Mouse (Mus musculus) heart, embryonic 15.5 days (tissue): ENCODE results near the gene P2ry4. TPM values are rescaled to one million over a fixed set of nuclear protein-coding genes. Genes with fewer than 3 reads are reported as not detected.
A peak's percentile ranks its signal among the peaks of the same experiment; 100 is the strongest.

Experiments used
- ATAC-seq: fragments of 200-750 bp; cut with Nextera tagmentation; replicated peaks from 2 replicates; pipeline ENCODE4 v1.8.0; 2017; ENCODE audit warnings: low read depth, moderate TSS enrichment; ENCODE audit not compliant: insufficient number of reproducible peaks, insufficient read depth, low FRiP score
- H3K27ac ChIP-seq: fragments of 300-500 bp; sonication (generic); 2 replicates; pipeline ENCODE4 v1.5.1; 2015; ENCODE audit warnings: mild to moderate bottlenecking, inconsistent platforms
- H3K27me3 ChIP-seq: fragments of 300-500 bp; sonication (generic); 2 replicates; pipeline ENCODE4 v1.6.1; 2015; ENCODE audit warnings: inconsistent platforms
- H3K36me3 ChIP-seq: fragments of 300-500 bp; sonication (generic); 2 replicates; pipeline ENCODE4 v1.6.1; 2015; ENCODE audit warnings: mild to moderate bottlenecking, inconsistent platforms
- H3K4me1 ChIP-seq: fragments of 300-500 bp; sonication (generic); replicated peaks from 2 replicates; pipeline ENCODE4 v1.6.1; 2015; ENCODE audit warnings: inconsistent platforms
- H3K4me2 ChIP-seq: fragments of 300-500 bp; sonication (generic); 2 replicates; pipeline ENCODE4 v1.6.1; 2015; ENCODE audit warnings: inconsistent platforms, mild to moderate bottlenecking, moderate library complexity
- H3K4me3 ChIP-seq: fragments of 300-500 bp; sonication (generic); 2 replicates; pipeline ENCODE4 v1.5.1; 2015; ENCODE audit warnings: mild to moderate bottlenecking, inconsistent platforms
- H3K9ac ChIP-seq: fragments of 300-500 bp; sonication (generic); 2 replicates; pipeline ENCODE4 v1.6.1; 2015; ENCODE audit warnings: mild to moderate bottlenecking, inconsistent platforms
- H3K9me3 ChIP-seq: fragments of 300-500 bp; sonication (generic); replicated peaks from 2 replicates; pipeline ENCODE4 v1.6.1; 2016; ENCODE audit warnings: inconsistent platforms
- WGBS: fragments of 180-500 bp; shearing (Covaris S2); methylation state at CpG from one replicate; pipeline ENCODE4 v1.1.7; 2015; ENCODE audit warnings: mixed read lengths; 5-methylcytosine and 5-hydroxymethylcytosine counted together
- polyA plus RNA-seq: library from polyadenylated mRNA; unstranded; fragments of >200 nt; fragmentation: Nextera tagmentation; extraction: Ambion mirVana; gene quantifications from 2 replicates; pipeline ENCODE4 v1.2.1, GENCODE M21; 2015

Gene P2ry4
- 0.03 TPM in 1 of 2 replicates, not detected in the other for polyA plus RNA-seq

DNA sequence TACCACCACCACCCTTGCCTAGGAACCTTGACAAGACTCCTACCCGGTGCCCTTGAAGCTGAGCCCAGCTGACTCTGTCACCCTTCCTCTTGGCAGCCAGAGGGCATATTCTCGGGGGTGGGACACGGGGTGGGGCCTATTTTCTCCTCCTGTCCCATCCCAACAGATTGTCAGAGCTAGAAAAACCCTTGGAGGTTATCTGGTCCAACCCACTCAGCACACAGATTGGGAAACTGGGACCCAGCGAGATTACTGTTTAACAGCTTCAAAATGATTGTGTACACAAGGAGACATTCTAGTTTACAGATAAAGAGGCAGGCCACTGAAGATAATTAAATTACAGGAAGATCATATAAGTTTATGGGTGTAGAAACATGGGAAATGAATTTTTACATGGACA is at the start of gene P2ry4:
TSS of gene P2ry4 (minus strand) at position 79 of the 400 bp plus-strand sequence.
- Histone ChIP-seq H3K27me3 (no peaks in the 10 kb centered on the region), H3K9ac (no peak within 1 kb of the TSS), H3K4me1 (no peaks in the 10 kb centered on the region), H3K36me3 (no peaks in the 10 kb centered on the region), H3K27ac (no peak within 1 kb of the TSS), H3K4me2 (no peak within 1 kb of the TSS), H3K4me3 (no peak within 1 kb of the TSS), H3K9me3 (no peaks in the 10 kb centered on the region)
- 49% methylated on average over 4 of the region's 4 CpGs for WGBS
- ATAC-seq, result no peak

GRCm38 (mm10) chrX:100638477-100638876 is 43.8 kb upstream of the P2ry4 start:
- 78% methylated on average over 8 of the region's 8 CpGs for WGBS

DNA sequence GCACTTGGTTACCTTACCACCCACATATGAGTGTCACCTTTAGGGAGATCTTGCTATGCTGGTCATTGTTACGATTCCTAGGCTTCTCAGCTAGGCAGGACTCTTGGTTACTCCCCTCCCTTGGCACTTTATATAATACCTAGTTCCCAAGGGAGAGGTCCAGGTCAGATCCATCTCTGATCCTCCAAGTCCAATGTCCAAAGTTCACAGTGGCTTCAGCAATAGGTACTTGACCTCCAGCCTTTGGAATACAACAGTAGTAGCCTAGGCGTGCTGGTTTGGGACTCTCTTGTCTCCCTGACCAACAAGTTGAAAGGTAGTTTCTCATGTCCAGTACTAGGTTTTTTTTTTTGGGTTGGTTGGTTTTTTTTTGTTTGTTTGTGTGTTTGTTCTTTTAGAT is 34.4 kb upstream of the P2ry4 start:
- Histone ChIP-seq H3K4me3 (no peak overlapping the region), H3K27ac (no peak overlapping the region), H3K27me3 (no peaks in the 10 kb centered on the region), H3K36me3 (no peaks in the 10 kb centered on the region), H3K4me1 (no peaks in the 10 kb centered on the region), H3K9ac (no peak overlapping the region), H3K9me3 (no peaks in the 10 kb centered on the region), H3K4me2 (no peak overlapping the region)
- ATAC-seq, result no peak
- WGBS, result 82% methylated on average over 2 of the region's 2 CpGs

More at GRCm38 (mm10) chrX:100638477-100638876, 43.8 kb upstream of the P2ry4 start:
- Histone ChIP-seq H3K27ac (no peak overlapping the region), H3K9me3 (no peaks in the 10 kb centered on the region), H3K9ac (no peak overlapping the region), H3K36me3 (no peaks in the 10 kb centered on the region; the same call in none of the 2 replicates), H3K4me1 (no peaks in the 10 kb centered on the region), H3K4me3 (no peak overlapping the region), H3K27me3 (no peaks in the 10 kb centered on the region), H3K4me2 (no peak overlapping the region)
- ATAC-seq, result no peak

- H3K4me3 ChIP-seq, result peak within 1 kb of the TSS; percentile 69
- peak within 1 kb of the TSS; percentile 63 for H3K9ac ChIP-seq
- WGBS, result 10% methylated on average over 62 of the region's 62 CpGs
- H3K9me3 ChIP-seq, result no peaks in the 10 kb centered on the region
- H3K27me3 ChIP-seq, result no peaks in the 10 kb centered on the region
- H3K36me3 ChIP-seq, result 0 out of 2 replicates have a peak, but pooled peaks cover 7% of the 10 kb centered on the region
- ATAC-seq, result peak; percentile 99
- H3K4me1 ChIP-seq, result no peaks in the 10 kb centered on the region
- H3K27ac ChIP-seq, result peak within 1 kb of the TSS; percentile 68
- peak within 1 kb of the TSS; percentile 79 for H3K4me2 ChIP-seq
These were observed 31.4 kb upstream of the P2ry4 start, which contains the start of gene Pdzd11 for GRCm38 (mm10) chrX:100625802-100626793. Gene Pdzd11 (minus strand): TSS chrX:100626568.

GRCm38 (mm10) chrX:100625546-100625801 is 30.8 kb upstream of the P2ry4 start, which contains the start of gene Kif4:
Gene Kif4 (plus strand): TSS chrX:100625737.
- 12% methylated on average over 3 of the region's 3 CpGs for WGBS

GRCm38 (mm10) chrX:100625146-100625545 is 30.5 kb upstream of the P2ry4 start:
- Histone ChIP-seq H3K27ac (no peak overlapping the region), H3K9me3 (no peaks in the 10 kb centered on the region), H3K4me3 (peak overlapping the region; percentile 69), H3K27me3 (no peaks in the 10 kb centered on the region), H3K36me3 (0 out of 2 replicates have a peak, but pooled peaks cover 7% of the 10 kb centered on the region), H3K4me1 (no peaks in the 10 kb centered on the region), H3K4me2 (peak overlapping the region; percentile 58), H3K9ac (peak overlapping the region; percentile 55; the same call in 1 of the 2 replicates)
- 0 out of 2 replicates have a peak, but pooled peaks have one; percentile 14 for ATAC-seq
- WGBS, result 29% methylated on average over 7 of the region's 7 CpGs

More at GRCm38 (mm10) chrX:100625546-100625801, 30.8 kb upstream of the P2ry4 start, which contains the start of gene Kif4:
- peak; percentile 45 for ATAC-seq
- Histone ChIP-seq H3K36me3 (0 out of 2 replicates have a peak, but pooled peaks cover 7% of the 10 kb centered on the region), H3K4me2 (peak within 1 kb of the TSS; percentile 79), H3K9me3 (no peaks in the 10 kb centered on the region), H3K4me1 (no peaks in the 10 kb centered on the region), H3K27me3 (no peaks in the 10 kb centered on the region), H3K4me3 (peak within 1 kb of the TSS; percentile 69), H3K27ac (peak within 1 kb of the TSS; percentile 68), H3K9ac (peak within 1 kb of the TSS; percentile 63)

GRCm38 (mm10) chrX:100624242-100624641 is 29.6 kb upstream of the P2ry4 start:
- H3K4me2 ChIP-seq, result no peak overlapping the region
- no peak overlapping the region for H3K9ac ChIP-seq
- H3K4me3 ChIP-seq, result no peak overlapping the region
- no peaks in the 10 kb centered on the region for H3K27me3 ChIP-seq
- H3K4me1 ChIP-seq, result no peaks in the 10 kb centered on the region
- 83% methylated on average over 4 of the region's 4 CpGs for WGBS
- no peak for ATAC-seq
- no peaks in the 10 kb centered on the region for H3K9me3 ChIP-seq
- H3K36me3 ChIP-seq, result 0 out of 2 replicates have a peak, but pooled peaks cover 7% of the 10 kb centered on the region
- H3K27ac ChIP-seq, result no peak overlapping the region

DNA sequence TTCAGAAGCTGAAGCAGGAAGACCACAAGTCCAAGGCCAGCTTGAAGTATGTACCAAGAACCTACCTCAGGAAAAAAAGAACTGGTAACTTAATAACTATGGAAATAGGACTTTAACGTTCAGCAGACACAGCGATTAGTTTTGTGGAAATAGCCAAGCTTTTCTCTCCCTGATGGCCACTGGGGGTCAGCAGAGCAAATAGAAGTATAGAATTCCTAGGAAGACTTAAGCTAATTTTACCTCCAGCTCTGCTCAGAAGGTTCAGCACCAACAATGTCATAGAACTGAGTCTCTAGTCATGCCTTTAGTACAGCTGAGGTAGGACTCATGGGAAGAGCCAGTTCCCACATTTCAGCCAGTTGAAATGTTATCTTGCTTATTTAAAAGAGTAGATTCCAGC is 26.7 kb upstream of the P2ry4 start:
- Histone ChIP-seq H3K9me3 (no peaks in the 10 kb centered on the region), H3K9ac (no peak overlapping the region), H3K4me2 (no peak overlapping the region), H3K4me1 (0 out of 2 replicates have a peak, but pooled peaks cover 2% of the 10 kb centered on the region), H3K27me3 (no peaks in the 10 kb centered on the region), H3K36me3 (0 out of 2 replicates have a peak, but pooled peaks cover 7% of the 10 kb centered on the region), H3K4me3 (no peak overlapping the region), H3K27ac (no peak overlapping the region)
- ATAC-seq, result no peak
- WGBS, result 65% methylated on average over 2 of the region's 2 CpGs

DNA sequence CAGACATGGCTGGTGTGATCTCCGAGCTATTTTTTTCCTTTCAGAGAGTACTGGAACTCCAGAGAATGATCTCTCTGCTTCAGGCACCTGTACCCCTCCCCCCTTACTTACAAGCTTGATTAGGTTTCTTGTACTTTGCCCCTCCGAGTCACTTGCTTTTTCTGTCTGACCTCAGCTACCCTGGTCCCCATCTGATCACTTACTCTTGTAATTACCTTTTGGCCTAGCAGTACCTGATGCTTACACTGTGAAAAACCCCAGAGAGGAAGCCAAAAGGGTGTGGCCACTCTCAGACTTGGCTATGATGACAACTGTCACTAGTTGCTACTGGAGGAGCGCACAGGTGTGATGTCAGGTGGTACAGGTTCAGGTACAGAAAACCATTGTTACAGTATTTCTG is 23.8 kb upstream of the P2ry4 start:
- Histone ChIP-seq H3K27ac (no peak overlapping the region), H3K9me3 (no peaks in the 10 kb centered on the region), H3K4me2 (no peak overlapping the region), H3K36me3 (0 out of 2 replicates have a peak, but pooled peaks cover 5% of the 10 kb centered on the region), H3K9ac (no peak overlapping the region), H3K4me1 (0 out of 2 replicates have a peak, but pooled peaks cover 2% of the 10 kb centered on the region), H3K4me3 (no peak overlapping the region), H3K27me3 (no peaks in the 10 kb centered on the region)
- ATAC-seq, result no peak
- WGBS, result 55% methylated on average over 3 of the region's 3 CpGs

- no peaks in the 10 kb centered on the region for H3K9me3 ChIP-seq
- WGBS, result 52% methylated on average over 1 of the region's 1 CpGs
- H3K4me1 ChIP-seq, result no peaks in the 10 kb centered on the region
- H3K36me3 ChIP-seq, result no peaks in the 10 kb centered on the region
- H3K4me3 ChIP-seq, result no peak within 1 kb of the TSS
- ATAC-seq, result no peak
- H3K27ac ChIP-seq, result no peak within 1 kb of the TSS
- H3K4me2 ChIP-seq, result no peak within 1 kb of the TSS
- H3K27me3 ChIP-seq, result no peaks in the 10 kb centered on the region
- H3K9ac ChIP-seq, result no peak within 1 kb of the TSS
These were observed 10.6 kb upstream of the P2ry4 start, which contains the start of gene Arr3 for GRCm38 (mm10) chrX:100605314-100605713. Gene Arr3 (plus strand): TSS chrX:100605497.

- Histone ChIP-seq H3K9ac (no peak overlapping the region), H3K4me3 (no peak overlapping the region), H3K4me1 (no peaks in the 10 kb centered on the region), H3K4me2 (no peak overlapping the region), H3K36me3 (no peaks in the 10 kb centered on the region), H3K27ac (no peak overlapping the region), H3K27me3 (no peaks in the 10 kb centered on the region), H3K9me3 (no peaks in the 10 kb centered on the region)
- 65% methylated on average over 4 of the region's 4 CpGs for WGBS
- ATAC-seq, result no peak
These were observed 5.1 kb upstream of the P2ry4 start for GRCm38 (mm10) chrX:100599755-100600154.
